Mouse (Mus musculus): ENCODE results near the gene Spata45. TPM values are rescaled to one million over a fixed set of nuclear protein-coding genes. Genes with fewer than 3 reads are reported as not detected.

Gene Spata45
- total and polyA plus RNA-seq, 2 experiments from 2014 or later: not detected

GRCm38 (mm10) chr1:191092050-191092449 is 55.6 kb downstream of the Spata45 start:
- H3K4me3 ChIP-seq (ENCODE audit: low read depth, low read length): no peak overlapping the region
- no peaks in the 10 kb centered on the region for H3K9me3 ChIP-seq (replicated peaks; ENCODE audit: control insufficient read depth, low read length)
- no peak overlapping the region for H3K4me2 ChIP-seq (ENCODE audit: low read depth, low read length)
- no peaks in the 10 kb centered on the region for H3K4me1 ChIP-seq (ENCODE audit: control insufficient read depth, insufficient read depth)
- no peaks in the 10 kb centered on the region for H3K36me3 ChIP-seq (replicated peaks; ENCODE audit: control insufficient read depth, insufficient read depth, low read length)
- DNase-seq (ENCODE audit: low spot score) (no peak), ATAC-seq (ENCODE audit: insufficient read depth, low read depth) (no peak)
- 53% methylated on average over 8 of the region's 8 CpGs for WGBS
- H3K27ac ChIP-seq (ENCODE audit: low read depth): no peak overlapping the region
- TF ChIP-seq EP300 (IDR thresholded peaks at IDR 0.05; ENCODE audit: low read depth): no peak
- no peak for TF ChIP-seq CTCF (IDR thresholded peaks at IDR 0.05; ENCODE audit: low read depth)
- H3K27me3 ChIP-seq (ENCODE audit: control insufficient read depth, insufficient read depth, low read length): no peaks in the 10 kb centered on the region
- no peak overlapping the region for H3K9ac ChIP-seq (replicated peaks; ENCODE audit: low read depth, low read length)

Other genes starting within 250 kb of the Spata45 start
- gene Rps6kc1, start 124.9 kb upstream of the Spata45 start, total RNA-seq (2014; rRNA removed; ENCODE audit: low replicate concordance): 9.7 and 17.5 TPM in 2 replicates
- 6.7 and 7.3 TPM in 2 replicates for gene Rps6kc1, start 124.9 kb upstream of the Spata45 start, polyA plus RNA-seq (2015; fragmentation: Nextera tagmentation; extraction: Ambion mirVana)
- 17.4 and 23.8 TPM in 2 replicates for gene Angel2, start 111.5 kb upstream of the Spata45 start, total RNA-seq (2014; rRNA removed; ENCODE audit: low replicate concordance)
- gene Angel2, start 111.5 kb upstream of the Spata45 start, polyA plus RNA-seq (2015; fragmentation: Nextera tagmentation; extraction: Ambion mirVana): 25.1 and 26.0 TPM in 2 replicates
- 21.9 and 39.5 TPM in 2 replicates for gene Vash2, start 57.3 kb upstream of the Spata45 start, total RNA-seq (2014; rRNA removed; ENCODE audit: low replicate concordance)
- gene Vash2, start 57.3 kb upstream of the Spata45 start, polyA plus RNA-seq (2015; fragmentation: Nextera tagmentation; extraction: Ambion mirVana): 18.9 and 23.5 TPM in 2 replicates
- 5.2 and 11.1 TPM in 2 replicates for gene Flvcr1, start 10.5 kb upstream of the Spata45 start, total RNA-seq (2014; rRNA removed; ENCODE audit: low replicate concordance)
- gene Flvcr1, start 10.5 kb upstream of the Spata45 start, polyA plus RNA-seq (2015; fragmentation: Nextera tagmentation; extraction: Ambion mirVana): 1.6 and 2.4 TPM in 2 replicates
- 8.3 and 18.8 TPM in 2 replicates for gene Tatdn3, start 26.3 kb downstream of the Spata45 start, total RNA-seq (2014; rRNA removed; ENCODE audit: low replicate concordance)
- gene Tatdn3, start 26.3 kb downstream of the Spata45 start, polyA plus RNA-seq (2015; fragmentation: Nextera tagmentation; extraction: Ambion mirVana): 20.0 and 21.2 TPM in 2 replicates
- 3.0 and 3.2 TPM in 2 replicates for gene Nsl1, start 26.4 kb downstream of the Spata45 start, total RNA-seq (2014; rRNA removed; ENCODE audit: low replicate concordance)
- 3.5 and 4.1 TPM in 2 replicates for gene Nsl1, start 26.4 kb downstream of the Spata45 start, polyA plus RNA-seq (2015; fragmentation: Nextera tagmentation; extraction: Ambion mirVana)
- not detected in 2 replicates for gene Batf3, start 61.2 kb downstream of the Spata45 start, total RNA-seq (2014; rRNA removed; ENCODE audit: low replicate concordance)
- 1.2 and 1.3 TPM in 2 replicates for gene Batf3, start 61.2 kb downstream of the Spata45 start, polyA plus RNA-seq (2015; fragmentation: Nextera tagmentation; extraction: Ambion mirVana)
- gene Fam71a, start 128.2 kb downstream of the Spata45 start, total RNA-seq (2014; rRNA removed; ENCODE audit: low replicate concordance): not detected in 2 replicates
- not detected in 2 replicates for gene Fam71a, start 128.2 kb downstream of the Spata45 start, polyA plus RNA-seq (2015; fragmentation: Nextera tagmentation; extraction: Ambion mirVana)
- gene Atf3, start 181.4 kb downstream of the Spata45 start, total RNA-seq (2014; rRNA removed; ENCODE audit: low replicate concordance): 44.1 and 54.0 TPM in 2 replicates
- 5.5 and 13.9 TPM in 2 replicates for gene Atf3, start 181.4 kb downstream of the Spata45 start, polyA plus RNA-seq (2015; fragmentation: Nextera tagmentation; extraction: Ambion mirVana)

All from heart, postnatal 0 days (tissue).